Mouse (Mus musculus): ENCODE data around the gene Fam120a.

Fam120a gene

GRCm38 (mm10) chr13:48971033-48971432 is 3.2 kb upstream of the Fam120a start:
- Histone ChIP-seq H3K27me3 (ENCODE audit: insufficient read depth, low read length) (no peaks in the 10 kb centered on the region), H3K36me3 (ENCODE audit: insufficient read depth, low read length) (peaks cover 9% of the 10 kb centered on the region), H3K9me3 (ENCODE audit: low read length) (no peaks in the 10 kb centered on the region), H3K4me3 (replicated peaks; ENCODE audit: low read length) (peak overlapping the region; percentile 52), H3K4me1 (replicated peaks; ENCODE audit: low read depth, low read length) (peaks cover 47% of the 10 kb centered on the region)
- TF ChIP-seq POU5F1 (IDR thresholded peaks at IDR 0.05; ENCODE audit: borderline replicate concordance, low read length) (no peak), NANOG (IDR thresholded peaks at IDR 0.05; ENCODE audit: borderline replicate concordance, low read length) (no peak), CTCF (conservative IDR thresholded peaks at IDR 0.05; ENCODE audit: low read length) (no peak)

GRCm38 (mm10) chr13:48970566-48970965 is 2.7 kb upstream of the Fam120a start:
- Histone ChIP-seq H3K4me1 (replicated peaks; ENCODE audit: low read depth, low read length) (peaks cover 52% of the 10 kb centered on the region), H3K9me3 (ENCODE audit: low read length) (no peaks in the 10 kb centered on the region), H3K36me3 (ENCODE audit: insufficient read depth, low read length) (peaks cover 9% of the 10 kb centered on the region), H3K27me3 (ENCODE audit: insufficient read depth, low read length) (no peaks in the 10 kb centered on the region), H3K4me3 (replicated peaks; ENCODE audit: low read length) (peak overlapping the region; percentile 52)
- TF ChIP-seq NANOG (IDR thresholded peaks at IDR 0.05; ENCODE audit: borderline replicate concordance, low read length), result no peak
- no peak for TF ChIP-seq CTCF (conservative IDR thresholded peaks at IDR 0.05; ENCODE audit: low read length)
- no peak for TF ChIP-seq POU5F1 (IDR thresholded peaks at IDR 0.05; ENCODE audit: borderline replicate concordance, low read length)

GRCm38 (mm10) chr13:48968750-48969088 is 902 bp upstream of the Fam120a start:
- H3K4me3 ChIP-seq (replicated peaks; ENCODE audit: low read length), result peak overlapping the region; percentile 97
- no peaks in the 10 kb centered on the region for H3K27me3 ChIP-seq (ENCODE audit: insufficient read depth, low read length)
- H3K9me3 ChIP-seq (ENCODE audit: low read length), result no peaks in the 10 kb centered on the region
- H3K36me3 ChIP-seq (ENCODE audit: insufficient read depth, low read length), result peaks cover 26% of the 10 kb centered on the region
- no peak for TF ChIP-seq POU5F1 (IDR thresholded peaks at IDR 0.05; ENCODE audit: borderline replicate concordance, low read length)
- no peak for TF ChIP-seq NANOG (IDR thresholded peaks at IDR 0.05; ENCODE audit: borderline replicate concordance, low read length)
- no peak for TF ChIP-seq CTCF (conservative IDR thresholded peaks at IDR 0.05; ENCODE audit: low read length)
- peaks cover 67% of the 10 kb centered on the region for H3K4me1 ChIP-seq (replicated peaks; ENCODE audit: low read depth, low read length)

- Histone ChIP-seq H3K36me3 (ENCODE audit: insufficient read depth, low read length) (peaks cover 32% of the 10 kb centered on the region), H3K4me1 (replicated peaks; ENCODE audit: low read depth, low read length) (peaks cover 79% of the 10 kb centered on the region), H3K27me3 (ENCODE audit: insufficient read depth, low read length) (no peaks in the 10 kb centered on the region), H3K9me3 (ENCODE audit: low read length) (no peaks in the 10 kb centered on the region), H3K4me3 (replicated peaks; ENCODE audit: low read length) (peak overlapping the region; percentile 97)
- TF ChIP-seq POU5F1 (IDR thresholded peaks at IDR 0.05; ENCODE audit: borderline replicate concordance, low read length) (no peak), NANOG (IDR thresholded peaks at IDR 0.05; ENCODE audit: borderline replicate concordance, low read length) (no peak), CTCF (conservative IDR thresholded peaks at IDR 0.05; ENCODE audit: low read length) (no peak)
These were observed 681 bp downstream of the Fam120a start for GRCm38 (mm10) chr13:48966851-48967821.

GRCm38 (mm10) chr13:48965559-48966525 is 2.0 kb downstream of the Fam120a start:
- Histone ChIP-seq H3K9me3 (ENCODE audit: low read length) (no peaks in the 10 kb centered on the region), H3K4me1 (replicated peaks; ENCODE audit: low read depth, low read length) (peaks cover 79% of the 10 kb centered on the region), H3K27me3 (ENCODE audit: insufficient read depth, low read length) (no peaks in the 10 kb centered on the region), H3K4me3 (replicated peaks; ENCODE audit: low read length) (peak overlapping the region; percentile 97), H3K36me3 (ENCODE audit: insufficient read depth, low read length) (peaks cover 30% of the 10 kb centered on the region)
- TF ChIP-seq NANOG (IDR thresholded peaks at IDR 0.05; ENCODE audit: borderline replicate concordance, low read length) (no peak), CTCF (conservative IDR thresholded peaks at IDR 0.05; ENCODE audit: low read length) (no peak), POU5F1 (IDR thresholded peaks at IDR 0.05; ENCODE audit: borderline replicate concordance, low read length) (no peak)

GRCm38 (mm10) chr13:48964850-48965249 is 3.0 kb downstream of the Fam120a start:
- Histone ChIP-seq H3K9me3 (ENCODE audit: low read length) (no peaks in the 10 kb centered on the region), H3K27me3 (ENCODE audit: insufficient read depth, low read length) (no peaks in the 10 kb centered on the region), H3K4me1 (replicated peaks; ENCODE audit: low read depth, low read length) (peaks cover 79% of the 10 kb centered on the region), H3K4me3 (replicated peaks; ENCODE audit: low read length) (peak overlapping the region; percentile 97), H3K36me3 (ENCODE audit: insufficient read depth, low read length) (peaks cover 35% of the 10 kb centered on the region)
- TF ChIP-seq POU5F1 (IDR thresholded peaks at IDR 0.05; ENCODE audit: borderline replicate concordance, low read length) (no peak), CTCF (conservative IDR thresholded peaks at IDR 0.05; ENCODE audit: low read length) (no peak), NANOG (IDR thresholded peaks at IDR 0.05; ENCODE audit: borderline replicate concordance, low read length) (no peak)

- Histone ChIP-seq H3K4me1 (replicated peaks; ENCODE audit: low read depth, low read length) (peaks cover 85% of the 10 kb centered on the region), H3K36me3 (ENCODE audit: insufficient read depth, low read length) (peaks cover 42% of the 10 kb centered on the region), H3K4me3 (replicated peaks; ENCODE audit: low read length) (no peak overlapping the region), H3K9me3 (ENCODE audit: low read length) (no peaks in the 10 kb centered on the region), H3K27me3 (ENCODE audit: insufficient read depth, low read length) (no peaks in the 10 kb centered on the region)
- TF ChIP-seq POU5F1 (IDR thresholded peaks at IDR 0.05; ENCODE audit: borderline replicate concordance, low read length), result no peak
- TF ChIP-seq CTCF (conservative IDR thresholded peaks at IDR 0.05; ENCODE audit: low read length), result no peak
- TF ChIP-seq NANOG (IDR thresholded peaks at IDR 0.05; ENCODE audit: borderline replicate concordance, low read length), result no peak
These were observed 4.7 kb downstream of the Fam120a start for GRCm38 (mm10) chr13:48963111-48963510.

GRCm38 (mm10) chr13:48962519-48962918 is 5.3 kb downstream of the Fam120a start:
- TF ChIP-seq NANOG (IDR thresholded peaks at IDR 0.05; ENCODE audit: borderline replicate concordance, low read length), result no peak
- Histone ChIP-seq H3K4me3 (replicated peaks; ENCODE audit: low read length) (no peak overlapping the region), H3K9me3 (ENCODE audit: low read length) (no peaks in the 10 kb centered on the region), H3K27me3 (ENCODE audit: insufficient read depth, low read length) (no peaks in the 10 kb centered on the region), H3K36me3 (ENCODE audit: insufficient read depth, low read length) (peaks cover 42% of the 10 kb centered on the region), H3K4me1 (replicated peaks; ENCODE audit: low read depth, low read length) (peaks cover 91% of the 10 kb centered on the region)
